Mouse (Mus musculus): ENCODE results near the gene Pax6. TPM values are rescaled to one million over a fixed set of nuclear protein-coding genes. Genes with fewer than 3 reads are reported as not detected.

Pax6 gene
- polyA plus RNA-seq, 1 experiment, result 41.3 TPM

GRCm38 (mm10) chr2:105687317-105687991 lies 18.8 kb downstream of the Pax6 start:
- no peak for TF ChIP-seq GATA1 (IDR thresholded peaks at IDR 0.05; ENCODE audit: low read length)

GRCm38 (mm10) chr2:105688011-105688410 lies 19.3 kb downstream of the Pax6 start:
- TF ChIP-seq GATA1 (IDR thresholded peaks at IDR 0.05; ENCODE audit: low read length), result no peak

DNA sequence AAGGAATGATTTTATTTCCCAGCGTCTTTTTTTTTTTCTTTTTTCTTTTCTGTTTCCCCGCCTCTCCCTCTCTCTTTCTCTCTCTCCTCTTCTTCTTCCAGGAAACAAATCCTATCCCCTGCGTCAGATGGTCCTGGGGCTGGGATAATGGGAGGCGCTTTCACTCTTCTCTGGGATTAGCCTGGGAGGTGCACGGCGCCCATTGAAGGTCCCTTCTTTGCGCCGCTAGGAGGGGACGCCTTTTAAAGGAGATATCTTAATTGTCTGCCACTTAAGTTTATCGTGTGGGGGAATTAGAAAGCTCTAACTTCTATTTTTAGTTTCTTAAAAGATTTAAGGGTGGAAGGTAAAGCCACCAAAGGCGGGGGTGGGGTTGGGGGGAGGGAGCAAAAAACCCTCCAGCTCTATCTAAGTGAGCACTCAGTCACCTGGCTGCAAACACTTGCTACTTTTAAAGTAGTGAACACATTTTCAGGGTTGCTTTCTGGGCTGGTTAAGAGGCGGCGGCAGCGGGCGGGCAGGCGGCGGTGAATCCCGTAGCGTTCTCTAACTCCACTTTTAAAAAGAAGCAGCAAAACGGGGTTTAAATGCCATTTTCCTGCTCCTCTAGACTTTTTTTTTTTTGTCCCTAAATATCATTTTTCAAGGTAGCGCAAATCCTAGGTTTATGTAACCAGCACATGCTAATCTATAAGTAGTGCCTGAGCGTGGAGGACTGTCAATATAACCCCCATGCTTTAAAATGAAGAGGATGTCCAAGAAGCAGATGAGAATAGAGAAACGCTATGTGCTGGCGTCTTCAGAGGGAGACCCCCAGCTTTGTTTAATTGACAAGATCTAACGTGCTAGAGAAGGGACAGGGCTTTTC lies 20.0 kb downstream of the Pax6 start:
- no peak for TF ChIP-seq GATA1 (IDR thresholded peaks at IDR 0.05; ENCODE audit: low read length)

GRCm38 (mm10) chr2:105689304-105689770 lies 20.6 kb downstream of the Pax6 start:
- no peak for TF ChIP-seq GATA1 (IDR thresholded peaks at IDR 0.05; ENCODE audit: low read length)

DNA sequence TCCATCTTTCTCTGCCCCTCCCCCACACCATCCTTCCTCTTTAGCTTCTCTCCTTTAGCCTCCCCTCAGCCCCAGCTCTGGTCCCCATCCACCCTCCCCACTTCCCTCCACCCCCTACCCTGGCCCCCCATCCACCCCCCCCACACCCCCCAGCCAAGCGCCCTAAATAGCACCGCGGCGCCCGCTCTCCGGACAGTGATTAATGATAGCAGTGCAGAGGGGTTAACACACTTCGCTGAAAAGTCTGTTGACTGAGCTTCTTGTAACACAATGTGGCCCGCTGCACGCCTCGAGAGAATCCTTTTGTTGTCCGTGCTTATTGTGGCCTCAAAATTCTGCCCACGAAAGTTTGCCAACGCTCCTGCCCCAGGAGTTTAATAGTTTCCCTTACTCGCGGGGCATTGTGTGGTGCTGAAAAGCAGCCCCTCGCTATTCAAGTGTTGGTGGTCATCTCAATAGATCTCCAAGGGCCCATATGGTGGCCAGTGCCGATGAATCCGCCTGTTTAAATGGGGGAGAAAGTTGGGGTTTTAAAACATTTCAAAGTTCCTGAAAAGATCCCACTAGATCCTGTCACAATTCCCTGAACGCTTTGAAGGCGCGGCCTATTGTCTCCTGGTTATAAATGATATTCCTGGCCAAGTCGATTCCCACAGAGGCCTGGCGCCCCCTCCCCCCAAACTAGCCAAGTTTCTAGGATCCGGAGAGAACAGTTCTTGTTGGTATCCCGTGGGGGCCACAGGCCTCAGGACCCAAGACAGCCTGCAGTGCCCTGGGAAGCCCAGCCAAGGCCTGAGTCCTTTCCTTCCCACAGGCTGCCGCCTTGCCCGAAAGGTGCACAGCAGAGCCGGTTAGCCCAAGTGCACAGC lies 21.3 kb downstream of the Pax6 start:
- no peak for TF ChIP-seq GATA1 (IDR thresholded peaks at IDR 0.05; ENCODE audit: low read length)

- TF ChIP-seq GATA1 (IDR thresholded peaks at IDR 0.05; ENCODE audit: low read length), result no peak
Measured at GRCm38 (mm10) chr2:105691296-105691695, 22.6 kb downstream of the Pax6 start.

DNA sequence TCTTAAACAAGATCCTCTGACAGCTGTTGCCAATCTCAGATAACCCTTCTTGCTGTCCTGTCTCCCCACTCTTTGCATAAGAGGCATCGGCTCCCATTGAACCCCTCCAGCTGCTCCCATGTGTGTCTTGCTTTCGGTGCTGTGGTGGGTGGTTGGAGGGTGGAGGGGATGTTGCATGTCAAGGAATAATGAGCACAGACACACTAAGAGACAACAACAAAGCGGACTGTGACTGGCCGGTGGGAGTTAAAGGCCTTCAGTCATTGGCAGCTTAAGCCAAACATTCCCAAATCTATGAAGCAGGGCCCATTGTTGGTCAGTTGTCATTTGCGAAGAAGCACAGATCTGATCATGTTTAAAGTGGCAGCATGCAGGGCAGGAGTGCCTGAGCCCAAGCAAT lies 29.0 kb downstream of the Pax6 start:
- no peak for TF ChIP-seq GATA1 (IDR thresholded peaks at IDR 0.05; ENCODE audit: low read length)

DNA sequence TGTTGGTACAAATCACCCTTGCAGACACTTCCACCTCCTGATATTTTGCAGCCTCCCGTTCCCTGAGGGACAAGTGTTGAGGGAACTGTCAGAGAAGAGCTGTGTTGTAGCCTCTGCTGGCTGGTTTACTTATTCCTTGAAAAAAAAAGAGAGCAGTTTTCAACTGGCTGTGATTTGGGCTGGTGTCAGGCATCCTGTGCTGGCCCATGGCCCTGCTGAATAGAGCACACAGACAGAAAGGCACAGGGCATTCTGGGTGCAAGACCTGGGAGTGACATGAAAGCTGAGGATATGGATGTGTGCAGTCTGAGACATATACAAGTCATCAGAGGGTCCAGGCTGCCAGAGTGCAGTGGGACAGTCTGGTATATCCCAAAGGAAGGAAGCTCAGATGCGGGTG lies 29.9 kb downstream of the Pax6 start:
- TF ChIP-seq GATA1 (IDR thresholded peaks at IDR 0.05; ENCODE audit: low read length), result no peak

DNA sequence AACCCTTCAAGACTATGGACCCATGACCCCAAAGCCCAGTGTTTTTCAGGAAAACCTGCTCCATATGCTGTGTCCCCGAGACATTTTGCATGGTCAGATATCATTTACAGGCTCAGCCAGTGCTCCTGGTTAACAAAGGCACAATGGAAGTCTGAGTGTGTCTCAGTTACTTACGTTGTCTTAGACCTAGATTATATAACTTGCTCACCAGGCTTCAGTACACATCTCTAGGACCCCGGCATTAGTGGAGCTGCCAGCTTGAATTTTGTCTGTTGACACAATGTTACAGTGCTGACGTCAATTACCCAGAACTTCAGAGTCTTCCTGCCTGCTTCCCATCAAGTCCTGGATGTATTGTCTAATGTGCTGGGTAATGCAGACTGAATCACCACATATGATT lies 33.1 kb downstream of the Pax6 start:
- no peak for TF ChIP-seq GATA1 (IDR thresholded peaks at IDR 0.05; ENCODE audit: low read length)

DNA sequence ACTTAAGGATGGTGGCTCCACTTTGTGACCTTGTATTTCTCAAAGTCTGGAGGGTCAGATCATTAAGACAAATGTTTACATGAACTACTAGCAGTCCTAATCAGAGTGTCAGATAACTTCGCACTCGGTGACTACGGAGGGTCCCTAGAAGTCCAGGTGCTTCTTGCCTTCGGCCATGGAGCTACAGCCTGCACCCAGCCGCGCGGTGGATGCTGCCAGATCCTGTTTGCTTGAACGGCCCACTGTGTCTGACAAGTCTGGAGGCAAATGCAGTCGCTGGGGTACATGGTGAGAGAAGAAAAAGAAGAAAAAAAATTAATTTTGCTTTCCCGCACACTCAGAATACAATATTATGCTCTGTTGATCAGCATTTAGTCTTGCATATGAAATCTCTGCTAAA lies 33.9 kb downstream of the Pax6 start:
- no peak for TF ChIP-seq GATA1 (IDR thresholded peaks at IDR 0.05; ENCODE audit: low read length)

GRCm38 (mm10) chr2:105705320-105705719 lies 36.6 kb downstream of the Pax6 start:
- TF ChIP-seq GATA1 (IDR thresholded peaks at IDR 0.05; ENCODE audit: low read length), result no peak

DNA sequence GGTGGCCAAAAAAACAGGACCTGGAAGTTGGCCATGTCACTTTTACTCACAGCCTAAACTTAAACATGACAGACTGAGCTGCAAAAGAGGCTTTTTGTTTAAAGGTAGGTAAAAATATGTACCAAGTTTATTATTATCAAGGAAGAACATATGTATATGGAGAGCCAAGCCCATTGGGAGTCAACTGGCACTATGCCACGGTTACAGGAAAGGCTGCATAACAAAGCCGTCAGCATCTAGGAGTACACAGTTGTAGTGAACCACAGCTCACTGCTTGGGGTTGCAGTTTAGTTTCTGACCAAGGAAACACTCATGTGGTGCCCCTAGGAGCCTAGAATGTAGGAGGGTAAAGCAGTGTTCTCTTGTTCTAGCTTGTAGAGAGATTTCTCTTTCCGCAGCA lies 40.4 kb downstream of the Pax6 start:
- no peak for TF ChIP-seq GATA1 (IDR thresholded peaks at IDR 0.05; ENCODE audit: low read length)

DNA sequence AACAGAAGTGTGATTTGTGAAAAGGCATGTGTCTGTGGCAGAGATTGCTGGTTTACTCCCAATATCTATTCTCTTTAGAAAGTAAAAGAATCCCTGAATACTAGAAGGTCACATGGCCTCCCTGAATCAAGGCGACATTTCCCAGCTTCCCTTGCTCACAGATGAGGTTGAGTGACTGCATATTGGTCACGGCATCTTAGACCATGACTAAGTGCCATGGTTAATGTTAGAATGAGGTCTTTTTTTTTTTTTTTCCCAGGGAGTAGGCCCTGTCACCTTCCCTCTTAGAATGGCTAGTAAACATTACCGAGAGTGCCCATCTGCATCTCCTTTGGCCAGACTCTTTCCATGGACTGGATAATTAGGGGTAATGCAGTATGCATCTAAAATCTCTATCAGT lies 41.8 kb downstream of the Pax6 start:
- no peak for TF ChIP-seq GATA1 (IDR thresholded peaks at IDR 0.05; ENCODE audit: low read length)

DNA sequence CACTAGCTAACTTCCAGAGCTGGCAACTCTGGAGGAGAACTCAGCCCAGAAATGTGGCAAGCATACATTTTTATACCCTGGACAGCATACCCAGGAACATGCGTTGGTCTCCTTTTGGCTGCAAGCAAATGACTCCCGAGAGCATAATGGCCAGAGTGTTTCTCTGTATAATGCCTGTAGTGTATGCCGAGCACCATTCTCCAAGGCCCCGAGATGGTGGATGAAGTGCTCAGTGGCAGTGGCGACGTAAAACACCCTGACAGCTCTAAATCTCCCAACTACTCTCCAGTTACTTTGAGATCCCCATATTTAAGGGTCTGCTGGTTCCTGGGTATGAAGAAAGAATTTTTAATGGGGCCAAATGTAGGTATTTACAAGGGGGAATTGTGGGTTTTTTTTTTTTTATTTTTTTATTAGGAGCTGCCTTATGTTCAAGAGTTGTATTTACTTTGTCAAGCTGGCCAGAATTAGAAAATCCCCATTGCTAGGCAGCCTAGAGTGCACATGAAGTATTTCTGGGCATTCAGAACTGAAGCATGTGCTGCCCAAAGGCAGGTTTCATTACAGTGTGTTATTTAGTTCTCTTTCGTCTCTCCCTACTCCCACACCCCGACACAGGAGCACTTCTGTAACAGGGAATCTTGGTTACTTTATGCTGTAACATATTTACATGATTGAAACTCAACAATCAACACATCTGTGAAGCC lies 46.9 kb downstream of the Pax6 start:
- no peak for TF ChIP-seq GATA1 (IDR thresholded peaks at IDR 0.05; ENCODE audit: low read length)

DNA sequence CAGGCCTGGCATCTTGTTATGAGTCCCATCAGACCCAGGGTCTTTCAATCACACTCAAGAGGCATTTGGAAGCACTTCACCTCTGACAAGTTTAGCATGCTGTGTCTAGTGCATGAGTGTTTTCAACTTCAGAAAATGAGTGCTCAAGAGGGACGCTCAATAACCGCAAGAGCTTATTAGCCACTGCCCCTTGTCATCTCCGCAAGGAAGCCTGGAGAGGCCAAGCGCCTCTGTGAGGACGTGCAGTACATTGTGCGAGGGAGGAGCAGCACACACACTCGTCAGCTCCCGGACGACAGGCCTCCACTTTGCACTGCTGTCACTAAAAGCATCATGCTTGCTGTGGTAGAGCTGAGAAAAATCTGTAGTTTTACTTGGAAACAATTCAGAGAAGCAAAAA lies 58.0 kb downstream of the Pax6 start:
- no peak for TF ChIP-seq GATA1 (IDR thresholded peaks at IDR 0.05; ENCODE audit: low read length)
